Mouse (Mus musculus): ENCODE measurements around the gene Abi3. TPM values are rescaled to one million over a fixed set of nuclear protein-coding genes. Genes with fewer than 3 reads are reported as not detected.

Gene Abi3
- polyA plus RNA-seq, 1 experiment, result 3.3 TPM

GRCm38 (mm10) chr11:95857716-95858527, 15.6 kb upstream of the Abi3 start:
- peak; percentile 3 for DNase-seq (ENCODE audit: low read depth)

GRCm38 (mm10) chr11:95857306-95857705, 15.0 kb upstream of the Abi3 start:
- peak; percentile 21 for DNase-seq (ENCODE audit: low read depth)
- TF ChIP-seq POLR2A (IDR thresholded peaks at IDR 0.05; ENCODE audit: borderline replicate concordance, extremely low read depth, insufficient read depth, insufficient read length, poor library complexity, severe bottlenecking) (no peak), CTCF (IDR thresholded peaks at IDR 0.05; ENCODE audit: borderline replicate concordance, extremely low read depth, insufficient read depth, insufficient read length) (no peak)

More at GRCm38 (mm10) chr11:95857716-95858527, 15.6 kb upstream of the Abi3 start:
- TF ChIP-seq POLR2A (IDR thresholded peaks at IDR 0.05; ENCODE audit: borderline replicate concordance, extremely low read depth, insufficient read depth, insufficient read length, poor library complexity, severe bottlenecking), result no peak
- TF ChIP-seq CTCF (IDR thresholded peaks at IDR 0.05; ENCODE audit: borderline replicate concordance, extremely low read depth, insufficient read depth, insufficient read length), result no peak

GRCm38 (mm10) chr11:95853684-95854083, 11.4 kb upstream of the Abi3 start:
- peak; percentile 33 for DNase-seq (ENCODE audit: low read depth)
- TF ChIP-seq POLR2A (IDR thresholded peaks at IDR 0.05; ENCODE audit: borderline replicate concordance, extremely low read depth, insufficient read depth, insufficient read length, poor library complexity, severe bottlenecking), result no peak
- TF ChIP-seq CTCF (IDR thresholded peaks at IDR 0.05; ENCODE audit: borderline replicate concordance, extremely low read depth, insufficient read depth, insufficient read length), result peak; percentile 57

GRCm38 (mm10) chr11:95850898-95851297, 8.6 kb upstream of the Abi3 start:
- DNase-seq (ENCODE audit: low read depth), result no peak
- TF ChIP-seq CTCF (IDR thresholded peaks at IDR 0.05; ENCODE audit: borderline replicate concordance, extremely low read depth, insufficient read depth, insufficient read length) (no peak), POLR2A (IDR thresholded peaks at IDR 0.05; ENCODE audit: borderline replicate concordance, extremely low read depth, insufficient read depth, insufficient read length, poor library complexity, severe bottlenecking) (no peak)

- DNase-seq (ENCODE audit: low read depth), result no peak
- TF ChIP-seq POLR2A (IDR thresholded peaks at IDR 0.05; ENCODE audit: borderline replicate concordance, extremely low read depth, insufficient read depth, insufficient read length, poor library complexity, severe bottlenecking) (no peak), CTCF (IDR thresholded peaks at IDR 0.05; ENCODE audit: borderline replicate concordance, extremely low read depth, insufficient read depth, insufficient read length) (no peak)
These were observed 2.7 kb upstream of the Abi3 start for GRCm38 (mm10) chr11:95844935-95845334.

- DNase-seq (ENCODE audit: low read depth), result no peak
- no peak for TF ChIP-seq CTCF (IDR thresholded peaks at IDR 0.05; ENCODE audit: borderline replicate concordance, extremely low read depth, insufficient read depth, insufficient read length)
- TF ChIP-seq POLR2A (IDR thresholded peaks at IDR 0.05; ENCODE audit: borderline replicate concordance, extremely low read depth, insufficient read depth, insufficient read length, poor library complexity, severe bottlenecking), result no peak
These were observed 1.2 kb upstream of the Abi3 start for GRCm38 (mm10) chr11:95843421-95843950.

GRCm38 (mm10) chr11:95842953-95843352, 677 bp upstream of the Abi3 start:
- no peak for DNase-seq (ENCODE audit: low read depth)
- no peak for TF ChIP-seq CTCF (IDR thresholded peaks at IDR 0.05; ENCODE audit: borderline replicate concordance, extremely low read depth, insufficient read depth, insufficient read length)
- no peak for TF ChIP-seq POLR2A (IDR thresholded peaks at IDR 0.05; ENCODE audit: borderline replicate concordance, extremely low read depth, insufficient read depth, insufficient read length, poor library complexity, severe bottlenecking)

GRCm38 (mm10) chr11:95841498-95841830, 812 bp downstream of the Abi3 start:
- TF ChIP-seq CTCF (IDR thresholded peaks at IDR 0.05; ENCODE audit: borderline replicate concordance, extremely low read depth, insufficient read depth, insufficient read length), result no peak
- no peak for TF ChIP-seq POLR2A (IDR thresholded peaks at IDR 0.05; ENCODE audit: borderline replicate concordance, extremely low read depth, insufficient read depth, insufficient read length, poor library complexity, severe bottlenecking)

GRCm38 (mm10) chr11:95840694-95841497, 1.4 kb downstream of the Abi3 start:
- DNase-seq (ENCODE audit: low read depth), result no peak
- TF ChIP-seq POLR2A (IDR thresholded peaks at IDR 0.05; ENCODE audit: borderline replicate concordance, extremely low read depth, insufficient read depth, insufficient read length, poor library complexity, severe bottlenecking) (no peak), CTCF (IDR thresholded peaks at IDR 0.05; ENCODE audit: borderline replicate concordance, extremely low read depth, insufficient read depth, insufficient read length) (no peak)

More at GRCm38 (mm10) chr11:95841498-95841830, 812 bp downstream of the Abi3 start:
- no peak for DNase-seq (ENCODE audit: low read depth)

- peak; percentile 62 for DNase-seq (ENCODE audit: low read depth)
- TF ChIP-seq POLR2A (IDR thresholded peaks at IDR 0.05; ENCODE audit: borderline replicate concordance, extremely low read depth, insufficient read depth, insufficient read length, poor library complexity, severe bottlenecking) (no peak), CTCF (IDR thresholded peaks at IDR 0.05; ENCODE audit: borderline replicate concordance, extremely low read depth, insufficient read depth, insufficient read length) (no peak)
These were observed 3.0 kb downstream of the Abi3 start for GRCm38 (mm10) chr11:95838999-95839868.
